Mouse (Mus musculus): ENCODE data around the gene Tes3-ps. TPM values are rescaled to one million over a fixed set of nuclear protein-coding genes. Genes with fewer than 3 reads are reported as not detected.

Tes3-ps gene
- total RNA-seq, 4 experiments from 2014 or later = 0.73 to 1.3 (median 1.0) TPM

DNA sequence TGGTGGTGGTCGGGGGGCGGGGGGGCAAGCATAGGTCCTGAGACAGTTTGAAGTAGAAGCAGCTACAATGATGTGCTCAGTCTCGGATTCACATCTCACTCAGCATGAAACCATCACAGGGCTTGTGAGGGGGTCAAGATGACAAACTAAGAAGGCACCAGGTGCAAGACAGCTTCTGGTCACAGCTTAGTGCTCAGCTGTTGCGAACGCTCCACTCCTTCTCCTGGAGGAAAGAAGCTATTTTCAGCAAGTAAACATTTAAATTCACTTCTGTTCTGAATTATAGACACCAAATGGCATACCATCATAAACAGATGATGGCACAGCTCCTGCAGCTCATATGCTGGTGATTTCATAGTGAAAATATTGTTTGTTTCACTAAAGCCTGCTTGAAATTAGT is 7.7 kb upstream of the Tes3-ps start:
- DNase-seq (ENCODE audit: low spot score) = no peak

DNA sequence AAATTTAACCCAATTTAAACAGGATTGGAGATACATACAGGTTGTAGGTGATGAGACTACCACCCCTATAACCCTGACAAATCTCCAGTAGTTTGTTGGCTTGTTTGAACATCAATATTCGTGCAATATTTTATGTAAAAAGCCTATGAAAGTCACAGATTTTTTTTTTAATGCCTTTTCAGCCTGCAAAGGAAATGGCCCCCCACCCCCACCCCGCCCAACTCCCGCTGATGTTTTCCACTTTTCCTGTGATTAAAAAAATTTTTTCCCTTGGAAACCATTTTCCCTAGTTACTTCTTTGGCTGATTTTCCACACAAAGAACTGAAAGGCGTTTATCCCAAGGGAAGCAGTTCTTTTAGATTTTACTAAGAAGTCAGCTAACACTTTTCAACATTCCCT is 11.4 kb downstream of the Tes3-ps start, which contains the start of gene Ecm2:
Ecm2 (plus strand) TSS at position 301 of the 400 bp plus-strand sequence.
- peak; percentile 65 for DNase-seq (ENCODE audit: low spot score)

- peak; percentile 30 for DNase-seq (ENCODE audit: low spot score)
Measured at GRCm38 (mm10) chr13:49505776-49506175, 12.7 kb downstream of the Tes3-ps start.

GRCm38 (mm10) chr13:49507176-49507575 is 14.1 kb downstream of the Tes3-ps start:
- peak; percentile 75 for DNase-seq (ENCODE audit: low spot score)

- DNase-seq (ENCODE audit: low spot score) = no peak
Measured at GRCm38 (mm10) chr13:49518761-49519160, 25.6 kb downstream of the Tes3-ps start.

GRCm38 (mm10) chr13:49526235-49526634 is 33.1 kb downstream of the Tes3-ps start:
- no peak for DNase-seq (ENCODE audit: low spot score)

- DNase-seq (ENCODE audit: low spot score) = no peak
Measured at GRCm38 (mm10) chr13:49530636-49531035, 37.5 kb downstream of the Tes3-ps start.

- DNase-seq (ENCODE audit: low spot score) = no peak
Measured at GRCm38 (mm10) chr13:49536946-49537345, 43.8 kb downstream of the Tes3-ps start.

GRCm38 (mm10) chr13:49538693-49539092 is 45.6 kb downstream of the Tes3-ps start:
- DNase-seq (ENCODE audit: low spot score) = no peak

DNA sequence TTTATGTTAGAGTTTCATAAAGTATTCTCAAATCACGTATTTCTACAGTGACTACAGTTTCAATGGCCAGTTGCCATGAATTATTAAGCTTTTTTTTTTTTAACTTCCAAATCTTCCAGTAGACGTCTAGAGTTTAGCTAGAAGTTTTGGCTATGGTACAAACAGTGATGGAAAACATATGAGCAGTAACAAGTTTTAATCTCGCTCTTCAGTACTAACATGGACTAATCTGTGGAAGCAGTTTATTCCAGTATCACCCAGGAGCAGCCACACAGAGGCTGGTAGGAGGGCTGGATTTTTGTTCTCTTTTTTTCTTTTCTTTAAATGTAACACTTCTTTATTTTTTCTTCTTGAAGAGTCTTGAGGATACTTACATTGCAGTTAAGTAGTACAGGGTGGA is 51.2 kb downstream of the Tes3-ps start, which contains the start of gene Aspn:
Aspn (plus strand) TSS at position 165 of the 400 bp plus-strand sequence.
- DNase-seq (ENCODE audit: low spot score) = peak; percentile 60

DNA sequence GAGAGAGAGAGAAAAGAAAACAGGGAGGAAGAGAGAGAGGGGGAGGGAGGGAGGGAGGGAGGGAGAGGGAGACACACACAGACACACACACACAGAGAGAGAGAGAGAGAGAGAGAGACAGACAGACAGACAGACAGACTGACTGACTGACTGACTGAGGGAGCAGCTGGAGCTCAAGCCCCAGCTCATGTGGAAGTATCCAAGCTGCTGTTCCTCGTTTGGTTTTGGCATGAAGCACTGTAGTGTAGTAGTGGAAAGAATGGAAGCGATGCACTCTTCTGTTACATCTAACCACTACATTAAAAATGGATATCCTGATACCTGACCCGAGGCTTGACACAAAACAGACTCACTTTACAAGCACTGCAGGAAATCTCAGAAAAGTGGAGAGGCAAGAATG is 52.5 kb downstream of the Tes3-ps start:
- peak; percentile 31 for DNase-seq (ENCODE audit: low spot score)

Other genes with a start within 250 kb of the Tes3-ps start
- gene Susd3, start 244.6 kb upstream of the Tes3-ps start, total RNA-seq (2022) = under 1 TPM; 0.31 to 0.78 (median 0.64) TPM
- 1 to 10 TPM; 1.2 to 2.4 (median 1.7) TPM for gene Fgd3, start 173.0 kb upstream of the Tes3-ps start, total RNA-seq (2022)
- 10 to 100 TPM; 67.9 to 79.2 (median 73.3) TPM for gene Bicd2, start 151.7 kb upstream of the Tes3-ps start, total RNA-seq (2022)
- gene Ippk, start 72.1 kb upstream of the Tes3-ps start, total RNA-seq (2022) = 1 to 10 TPM; 5.5 to 7.5 (median 7.1) TPM
- 10 to 100 TPM; 10.8 to 14.2 (median 11.6) TPM for gene Ecm2, start 11.5 kb downstream of the Tes3-ps start, total RNA-seq (2022)
- 10 to 100 TPM in 3 of 4 experiments, 1 to 10 TPM in 1; 8.3 to 17.7 (median 15.3) TPM for gene Aspn, start 51.1 kb downstream of the Tes3-ps start, total RNA-seq (2022)
- 1 to 10 TPM in 3 of 4 experiments, under 1 TPM in 1; 0.68 to 2.0 (median 1.1) TPM for gene Omd, start 89.1 kb downstream of the Tes3-ps start, total RNA-seq (2022)
- 10 to 100 TPM; 62.1 to 84.1 (median 78.6) TPM for gene Ogn, start 114.7 kb downstream of the Tes3-ps start, total RNA-seq (2022)
- gene Cenpp, start 159.5 kb downstream of the Tes3-ps start, total RNA-seq (2022) = 1 to 10 TPM; 2.3 to 3.0 (median 2.8) TPM
- 10 to 100 TPM; 17.4 to 22.3 (median 21.2) TPM for gene Nol8, start 159.8 kb downstream of the Tes3-ps start, total RNA-seq (2022)
- 10 to 100 TPM; 53.0 to 68.1 (median 64.6) TPM for gene Iars, start 188.8 kb downstream of the Tes3-ps start, total RNA-seq (2022)